Mouse (Mus musculus): ENCODE results near the gene Il17c. TPM values are rescaled to one million over a fixed set of nuclear protein-coding genes. Genes with fewer than 3 reads are reported as not detected.

Gene Il17c
- polyA plus RNA-seq, 1 experiment = 0.68 TPM

DNA sequence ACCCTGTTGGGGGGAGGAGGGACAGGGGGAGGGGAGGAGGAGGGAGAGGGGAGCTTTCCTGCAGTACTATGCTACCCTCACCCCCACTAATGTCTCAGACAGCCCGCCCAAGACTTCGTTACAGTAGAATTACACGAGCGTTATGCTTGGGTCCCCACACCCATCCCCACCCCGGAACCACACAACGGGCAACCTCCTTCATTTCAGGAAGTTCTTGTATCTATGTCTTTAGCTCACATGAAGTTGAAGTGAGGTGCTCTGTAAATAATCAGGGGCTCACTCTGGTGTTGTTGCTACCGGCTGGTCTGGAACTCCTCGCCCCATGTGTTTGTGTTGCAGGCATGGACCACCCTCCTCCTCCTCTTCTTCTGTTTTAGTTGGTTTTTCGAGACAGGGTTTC lies 6.3 kb downstream of the Il17c start:
- no peak overlapping the region for H3K4me3 ChIP-seq (replicated peaks)
- TF ChIP-seq FLI1 (IDR thresholded peaks at IDR 0.05; ENCODE audit: low read length) = no peak
- TF ChIP-seq GATA1 (IDR thresholded peaks at IDR 0.05; ENCODE audit: borderline replicate concordance, low read length) = no peak
- no peaks in the 10 kb centered on the region for H3K27me3 ChIP-seq (replicated peaks)
- H3K36me3 ChIP-seq (replicated peaks; ENCODE audit: low read length) = peaks cover 91% of the 10 kb centered on the region
- H3K9me3 ChIP-seq = no peaks in the 10 kb centered on the region
- H3K4me1 ChIP-seq = peaks cover 100% of the 10 kb centered on the region

- peak overlapping the region; percentile 92 for H3K4me3 ChIP-seq (replicated peaks)
- TF ChIP-seq GATA1 (IDR thresholded peaks at IDR 0.05; ENCODE audit: borderline replicate concordance, low read length) (no peak), FLI1 (IDR thresholded peaks at IDR 0.05; ENCODE audit: low read length) (no peak)
- H3K4me1 ChIP-seq = peaks cover 99% of the 10 kb centered on the region
- peaks cover 91% of the 10 kb centered on the region for H3K36me3 ChIP-seq (replicated peaks; ENCODE audit: low read length)
- H3K9me3 ChIP-seq = no peaks in the 10 kb centered on the region
- H3K27me3 ChIP-seq (replicated peaks) = no peaks in the 10 kb centered on the region
Measured at GRCm38 (mm10) chr8:122430058-122430636, 8.3 kb downstream of the Il17c start.

GRCm38 (mm10) chr8:122430646-122431045 lies 8.8 kb downstream of the Il17c start:
- peaks cover 91% of the 10 kb centered on the region for H3K36me3 ChIP-seq (replicated peaks; ENCODE audit: low read length)
- no peaks in the 10 kb centered on the region for H3K9me3 ChIP-seq
- H3K4me3 ChIP-seq (replicated peaks) = peak overlapping the region; percentile 92
- H3K27me3 ChIP-seq (replicated peaks) = no peaks in the 10 kb centered on the region
- H3K4me1 ChIP-seq = peaks cover 98% of the 10 kb centered on the region
- TF ChIP-seq FLI1 (IDR thresholded peaks at IDR 0.05; ENCODE audit: low read length) = no peak
- no peak for TF ChIP-seq GATA1 (IDR thresholded peaks at IDR 0.05; ENCODE audit: borderline replicate concordance, low read length)

GRCm38 (mm10) chr8:122431694-122432442 lies 10.0 kb downstream of the Il17c start:
- TF ChIP-seq FLI1 (IDR thresholded peaks at IDR 0.05; ENCODE audit: low read length) (no peak), GATA1 (IDR thresholded peaks at IDR 0.05; ENCODE audit: borderline replicate concordance, low read length) (no peak)
- Histone ChIP-seq H3K36me3 (replicated peaks; ENCODE audit: low read length) (peaks cover 91% of the 10 kb centered on the region), H3K27me3 (replicated peaks) (no peaks in the 10 kb centered on the region), H3K9me3 (no peaks in the 10 kb centered on the region), H3K4me3 (replicated peaks) (peak overlapping the region; percentile 92), H3K4me1 (peaks cover 94% of the 10 kb centered on the region)

DNA sequence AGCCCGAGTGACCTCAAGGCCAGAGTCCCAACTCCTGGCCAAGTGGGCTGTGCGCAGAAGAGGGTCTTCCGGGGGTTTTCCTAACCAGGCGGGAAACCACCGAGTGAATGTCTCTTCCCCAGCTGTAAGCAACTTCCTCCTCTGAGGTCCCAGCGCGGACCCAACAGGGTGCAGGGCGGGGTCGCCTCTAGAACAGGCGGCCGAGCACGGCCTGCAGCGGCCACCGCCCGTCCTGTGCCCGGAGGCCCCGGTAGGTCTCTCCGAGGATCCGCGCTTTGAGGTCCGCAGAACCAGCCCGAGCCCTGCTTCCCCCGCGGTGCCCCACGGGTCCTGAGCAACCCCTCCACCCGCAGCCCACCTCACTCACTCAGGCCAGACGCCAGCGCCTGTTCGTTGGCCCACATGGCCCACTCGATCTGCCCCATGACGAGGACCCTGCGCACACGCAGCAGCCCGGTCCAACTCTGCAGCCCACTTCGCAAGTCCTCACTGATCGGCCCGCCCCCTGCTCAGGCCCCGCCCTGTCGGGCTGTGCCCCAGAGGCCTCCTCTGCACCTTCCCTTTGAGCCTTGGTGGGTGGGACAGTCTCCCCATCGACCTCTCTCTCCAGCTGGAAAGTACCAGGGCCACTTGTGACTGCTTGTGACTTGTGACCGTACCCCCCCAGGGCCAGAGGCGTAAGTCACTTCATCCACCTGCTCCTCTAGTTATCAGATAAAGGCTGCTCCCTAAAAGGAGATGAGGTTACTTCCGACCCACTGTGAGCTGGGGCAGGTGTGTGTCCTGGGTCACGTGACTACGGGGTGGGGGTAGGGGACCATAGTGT lies 10.8 kb downstream of the Il17c start, which contains the start of gene Cyba:
Gene Cyba, minus strand, starts transcription at position 488 of the 826 bp plus-strand sequence.
- H3K4me1 ChIP-seq = peaks cover 94% of the 10 kb centered on the region
- no peak for TF ChIP-seq FLI1 (IDR thresholded peaks at IDR 0.05; ENCODE audit: low read length)
- TF ChIP-seq GATA1 (IDR thresholded peaks at IDR 0.05; ENCODE audit: borderline replicate concordance, low read length) = no peak
- no peaks in the 10 kb centered on the region for H3K27me3 ChIP-seq (replicated peaks)
- peak within 1 kb of the TSS; percentile 92 for H3K4me3 ChIP-seq (replicated peaks)
- peaks cover 91% of the 10 kb centered on the region for H3K36me3 ChIP-seq (replicated peaks; ENCODE audit: low read length)
- no peaks in the 10 kb centered on the region for H3K9me3 ChIP-seq

DNA sequence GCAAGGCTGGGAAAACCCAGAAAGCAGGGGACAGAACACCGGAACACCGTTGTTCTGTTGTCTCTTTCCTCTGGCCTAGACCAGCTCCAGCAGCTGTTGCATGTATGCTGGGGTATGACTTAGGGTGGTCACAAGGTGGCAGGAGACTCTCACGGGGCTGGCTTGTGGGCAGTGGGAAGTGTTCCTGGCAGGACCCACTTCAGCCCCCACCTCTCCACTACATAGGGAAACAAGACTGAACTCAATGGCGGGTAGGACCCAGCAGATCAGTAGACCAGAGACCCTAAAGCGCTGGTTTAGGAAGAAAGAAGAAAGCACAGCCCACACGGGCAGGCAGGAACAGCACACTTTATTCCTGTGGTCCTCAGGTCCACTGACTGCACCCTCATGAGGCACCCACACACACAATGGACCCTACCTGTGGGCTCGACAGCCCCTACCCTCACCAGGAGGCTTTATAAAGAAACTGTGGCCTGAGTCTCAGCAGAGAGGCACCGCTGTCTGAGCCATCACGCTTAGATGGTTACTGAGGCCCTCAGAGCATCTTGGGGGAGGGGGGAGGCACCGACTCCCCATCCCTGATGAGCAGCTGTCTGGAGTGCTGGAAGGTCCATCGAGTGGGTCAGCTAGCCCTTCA lies 11.6 kb downstream of the Il17c start:
- Histone ChIP-seq H3K36me3 (replicated peaks; ENCODE audit: low read length) (peaks cover 91% of the 10 kb centered on the region), H3K4me1 (peaks cover 94% of the 10 kb centered on the region), H3K9me3 (no peaks in the 10 kb centered on the region), H3K27me3 (replicated peaks) (no peaks in the 10 kb centered on the region), H3K4me3 (replicated peaks) (peak overlapping the region; percentile 92)
- TF ChIP-seq GATA1 (IDR thresholded peaks at IDR 0.05; ENCODE audit: borderline replicate concordance, low read length) = no peak
- TF ChIP-seq FLI1 (IDR thresholded peaks at IDR 0.05; ENCODE audit: low read length) = no peak

- Histone ChIP-seq H3K36me3 (replicated peaks; ENCODE audit: low read length) (peaks cover 94% of the 10 kb centered on the region), H3K9me3 (no peaks in the 10 kb centered on the region), H3K4me1 (peaks cover 94% of the 10 kb centered on the region), H3K4me3 (replicated peaks) (no peak overlapping the region), H3K27me3 (replicated peaks) (no peaks in the 10 kb centered on the region)
- no peak for TF ChIP-seq GATA1 (IDR thresholded peaks at IDR 0.05; ENCODE audit: borderline replicate concordance, low read length)
- no peak for TF ChIP-seq FLI1 (IDR thresholded peaks at IDR 0.05; ENCODE audit: low read length)
Measured at GRCm38 (mm10) chr8:122435375-122435774, 13.6 kb downstream of the Il17c start.

GRCm38 (mm10) chr8:122436146-122436545 lies 14.3 kb downstream of the Il17c start:
- H3K27me3 ChIP-seq (replicated peaks) = no peaks in the 10 kb centered on the region
- H3K9me3 ChIP-seq = no peaks in the 10 kb centered on the region
- peaks cover 94% of the 10 kb centered on the region for H3K36me3 ChIP-seq (replicated peaks; ENCODE audit: low read length)
- H3K4me1 ChIP-seq = peaks cover 94% of the 10 kb centered on the region
- no peak for TF ChIP-seq FLI1 (IDR thresholded peaks at IDR 0.05; ENCODE audit: low read length)
- no peak for TF ChIP-seq GATA1 (IDR thresholded peaks at IDR 0.05; ENCODE audit: borderline replicate concordance, low read length)
- H3K4me3 ChIP-seq (replicated peaks) = peak overlapping the region; percentile 47

GRCm38 (mm10) chr8:122436586-122437125 lies 14.8 kb downstream of the Il17c start:
- TF ChIP-seq FLI1 (IDR thresholded peaks at IDR 0.05; ENCODE audit: low read length) (no peak), GATA1 (IDR thresholded peaks at IDR 0.05; ENCODE audit: borderline replicate concordance, low read length) (no peak)
- Histone ChIP-seq H3K36me3 (replicated peaks; ENCODE audit: low read length) (peaks cover 92% of the 10 kb centered on the region), H3K4me3 (replicated peaks) (peak overlapping the region; percentile 77), H3K4me1 (peaks cover 94% of the 10 kb centered on the region), H3K9me3 (no peaks in the 10 kb centered on the region), H3K27me3 (replicated peaks) (no peaks in the 10 kb centered on the region)

Data from megakaryocyte, embryonic 14.5 days (primary cell).